Mouse (Mus musculus): ENCODE measurements at regions not wholly inside any gene's neighbourhood (a gene's known extent, or its start where the extent isn't known, plus 50 kb on each side); places are given as distances from the start of the nearest gene placed in this dataset.
A peak's percentile ranks its signal among the peaks of the same experiment; 100 is the strongest.

GRCm38 (mm10) chr2:45652977-45653376 lies 535.8 kb upstream of the Zeb2 start:
- no peak for DNase-seq (ENCODE audit: inconsistent age in 2 of 2, low spot score in 1 of 2)

- DNase-seq (ENCODE audit: inconsistent age in 2 of 2, low spot score in 1 of 2): no peak
Measured at GRCm38 (mm10) chr2:45650271-45650985, 533.2 kb upstream of the Zeb2 start.

- no peak for DNase-seq (ENCODE audit: inconsistent age in 2 of 2, low spot score in 1 of 2)
Measured at GRCm38 (mm10) chr2:45647846-45648245, 530.7 kb upstream of the Zeb2 start.

GRCm38 (mm10) chr2:45630081-45630480 lies 512.9 kb upstream of the Zeb2 start:
- no peak for DNase-seq (ENCODE audit: inconsistent age in 2 of 2, low spot score in 1 of 2)

GRCm38 (mm10) chr2:45629616-45630015 lies 512.4 kb upstream of the Zeb2 start:
- no peak for DNase-seq (ENCODE audit: inconsistent age in 2 of 2, low spot score in 1 of 2)

- no peak for DNase-seq (ENCODE audit: inconsistent age in 2 of 2, low spot score in 1 of 2)
Measured at GRCm38 (mm10) chr2:45623056-45623455, 505.9 kb upstream of the Zeb2 start.

GRCm38 (mm10) chr2:45608926-45609325 lies 491.7 kb upstream of the Zeb2 start:
- no peak for DNase-seq (ENCODE audit: inconsistent age in 2 of 2, low spot score in 1 of 2)

- no peak for DNase-seq (ENCODE audit: inconsistent age in 2 of 2, low spot score in 1 of 2)
Measured at GRCm38 (mm10) chr2:45607393-45607792, 490.2 kb upstream of the Zeb2 start.

GRCm38 (mm10) chr2:45601332-45601900 lies 484.2 kb upstream of the Zeb2 start:
- no peak for DNase-seq (ENCODE audit: inconsistent age in 2 of 2, low spot score in 1 of 2)

GRCm38 (mm10) chr2:45593765-45594164 lies 476.6 kb upstream of the Zeb2 start:
- no peak for DNase-seq (ENCODE audit: inconsistent age in 2 of 2, low spot score in 1 of 2)

- DNase-seq (ENCODE audit: inconsistent age in 2 of 2, low spot score in 1 of 2): no peak
Measured at GRCm38 (mm10) chr2:45590980-45591379, 473.8 kb upstream of the Zeb2 start.

- DNase-seq (ENCODE audit: inconsistent age in 2 of 2, low spot score in 1 of 2): no peak
Measured at GRCm38 (mm10) chr2:45588248-45588647, 471.1 kb upstream of the Zeb2 start.

GRCm38 (mm10) chr2:45586588-45587200 lies 469.5 kb upstream of the Zeb2 start:
- no peak for DNase-seq (ENCODE audit: inconsistent age in 2 of 2, low spot score in 1 of 2)

- DNase-seq (ENCODE audit: inconsistent age in 2 of 2, low spot score in 1 of 2): no peak
Measured at GRCm38 (mm10) chr2:45581549-45581925, 464.3 kb upstream of the Zeb2 start.

GRCm38 (mm10) chr2:45580838-45581548 lies 463.8 kb upstream of the Zeb2 start:
- peak in 1 of 2 experiments; percentile 53 for DNase-seq (ENCODE audit: inconsistent age in 2 of 2, low spot score in 1 of 2)

- peak in 1 of 2 experiments; percentile 32 for DNase-seq (ENCODE audit: inconsistent age in 2 of 2, low spot score in 1 of 2)
Measured at GRCm38 (mm10) chr2:45572906-45573305, 455.7 kb upstream of the Zeb2 start.

GRCm38 (mm10) chr2:45554707-45555106 lies 437.5 kb upstream of the Zeb2 start:
- no peak for DNase-seq (ENCODE audit: inconsistent age in 2 of 2, low spot score in 1 of 2)

- no peak for DNase-seq (ENCODE audit: inconsistent age in 2 of 2, low spot score in 1 of 2)
Measured at GRCm38 (mm10) chr2:45541394-45541793, 424.2 kb upstream of the Zeb2 start.

GRCm38 (mm10) chr2:45538950-45539349 lies 421.8 kb upstream of the Zeb2 start:
- DNase-seq (ENCODE audit: inconsistent age in 2 of 2, low spot score in 1 of 2): no peak

GRCm38 (mm10) chr2:45537722-45538121 lies 420.5 kb upstream of the Zeb2 start:
- no peak for DNase-seq (ENCODE audit: inconsistent age in 2 of 2, low spot score in 1 of 2)

- no peak for DNase-seq (ENCODE audit: inconsistent age in 2 of 2, low spot score in 1 of 2)
Measured at GRCm38 (mm10) chr2:45534806-45535205, 417.6 kb upstream of the Zeb2 start.

GRCm38 (mm10) chr2:45522310-45522709 lies 405.1 kb upstream of the Zeb2 start:
- DNase-seq (ENCODE audit: inconsistent age in 2 of 2, low spot score in 1 of 2): no peak

Measured in adrenal gland, adult (tissue).